8 mouse cellular contexts compared by ENCODE assay signal in the genomic region with DNA sequence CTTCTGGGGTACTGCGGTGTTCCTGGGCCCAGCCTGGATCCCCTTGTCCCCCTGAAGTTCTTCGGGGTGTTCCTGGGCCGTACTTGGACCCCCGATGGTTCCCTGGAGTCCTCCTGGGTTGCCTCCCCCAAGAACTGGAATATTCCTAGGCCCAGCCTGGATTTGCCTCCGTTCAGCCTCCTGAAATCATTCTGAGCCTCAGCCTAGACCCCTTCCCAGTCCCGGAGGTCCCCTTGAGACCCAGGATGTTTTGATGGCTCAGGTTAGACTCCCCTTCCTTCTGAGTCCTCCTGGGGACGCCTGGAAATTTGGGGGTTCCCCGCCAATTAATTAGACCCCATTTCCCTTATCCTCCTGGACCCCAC. TPM values are rescaled to one million over a fixed set of nuclear protein-coding genes. Genes with fewer than 3 reads are reported as not detected.
A peak's percentile ranks its signal among the peaks of the same experiment; 100 is the strongest.
DNase-seq lines count a peak whose midpoint lies in the region; ATAC-seq and TF ChIP-seq lines count a peak whose summit lies in the region.

No protein-coding gene starts in this region.

- 0 out of 2 replicates have a peak, but pooled peaks have one; percentile 1 for ATAC-seq in kidney, embryonic 15.5 days (replicated peaks; ENCODE audit: low FRiP score)
- peak; percentile 4; the same call in 1 of the 2 replicates for ATAC-seq in hindbrain, embryonic 15.5 days (ENCODE audit: low FRiP score, low read depth)
- peak; percentile 57 for ATAC-seq in midbrain, embryonic 15.5 days (replicated peaks)

- TF ChIP-seq CTCF in cortical plate, adult 2 months (IDR thresholded peaks at IDR 0.05; ENCODE audit: extremely low read depth, insufficient read depth, low read length), result no peak

- 11% methylated on average over 8 of the region's 8 CpGs for WGBS in kidney, embryonic 15.5 days
- 14% methylated on average over 8 of the region's 8 CpGs for WGBS in hindbrain, embryonic 15.5 days
- 21% methylated on average over 8 of the region's 8 CpGs for WGBS in midbrain, embryonic 15.5 days

- H3K36me3 ChIP-seq in kidney, embryonic 15.5 days, result no peaks in the 10 kb centered on the region
- H3K36me3 ChIP-seq in hindbrain, embryonic 15.5 days, result no peaks in the 10 kb centered on the region
- no peaks in the 10 kb centered on the region for H3K36me3 ChIP-seq in midbrain, embryonic 15.5 days (replicated peaks)

- peak overlapping the region; percentile 96 for H3K4me3 ChIP-seq in kidney, embryonic 15.5 days (replicated peaks)
- peak overlapping the region; percentile 89 for H3K4me3 ChIP-seq in cortical plate, adult 2 months (ENCODE audit: insufficient read depth, low read length)
- peak overlapping the region; percentile 84 for H3K4me3 ChIP-seq in hindbrain, embryonic 15.5 days
- peak overlapping the region; percentile 70 for H3K4me3 ChIP-seq in midbrain, embryonic 15.5 days

- TF ChIP-seq POLR2A in cortical plate, adult 2 months (IDR thresholded peaks at IDR 0.05; ENCODE audit: extremely low read depth, insufficient read depth, low read length), result no peak

- DNase-seq in kidney, adult 11 months, result no peak
- DNase-seq in right cerebral cortex, adult 2 months (ENCODE audit: low spot score in 2 of 2), result no peak
- DNase-seq in ovary, postnatal 36 days (ENCODE audit: low spot score), result no peak
- no peak for DNase-seq in embryo, embryonic 10.5 days (ENCODE audit: low spot score)

- peak overlapping the region; percentile 85 for H3K4me2 ChIP-seq in kidney, embryonic 15.5 days
- peak overlapping the region; percentile 67 for H3K4me2 ChIP-seq in hindbrain, embryonic 15.5 days
- H3K4me2 ChIP-seq in midbrain, embryonic 15.5 days, result peak overlapping the region; percentile 81

- peaks cover 63% of the 10 kb centered on the region for H3K4me1 ChIP-seq in kidney, embryonic 15.5 days
- H3K4me1 ChIP-seq in cortical plate, adult 2 months (ENCODE audit: control insufficient read depth, insufficient read depth, low read length), result peaks cover 9% of the 10 kb centered on the region
- H3K4me1 ChIP-seq in hindbrain, embryonic 15.5 days (replicated peaks), result peaks cover 33% of the 10 kb centered on the region
- H3K4me1 ChIP-seq in midbrain, embryonic 15.5 days, result peaks cover 30% of the 10 kb centered on the region

- H3K9ac ChIP-seq in kidney, embryonic 15.5 days, result peak overlapping the region; percentile 99
- H3K9ac ChIP-seq in hindbrain, embryonic 15.5 days, result peak overlapping the region; percentile 98
- peak overlapping the region; percentile 91 for H3K9ac ChIP-seq in midbrain, embryonic 15.5 days

- no peaks in the 10 kb centered on the region for H3K27me3 ChIP-seq in kidney, embryonic 15.5 days
- no peaks in the 10 kb centered on the region for H3K27me3 ChIP-seq in hindbrain, embryonic 15.5 days
- no peaks in the 10 kb centered on the region for H3K27me3 ChIP-seq in midbrain, embryonic 15.5 days (replicated peaks)

- H3K9me3 ChIP-seq in kidney, embryonic 15.5 days (replicated peaks), result no peaks in the 10 kb centered on the region
- no peaks in the 10 kb centered on the region for H3K9me3 ChIP-seq in hindbrain, embryonic 15.5 days
- no peaks in the 10 kb centered on the region for H3K9me3 ChIP-seq in midbrain, embryonic 15.5 days

- H3K27ac ChIP-seq in kidney, embryonic 15.5 days, result peak overlapping the region; percentile 90
- peak overlapping the region; percentile 90 for H3K27ac ChIP-seq in cortical plate, adult 2 months (ENCODE audit: insufficient read depth, low read length)
- peak overlapping the region; percentile 76 for H3K27ac ChIP-seq in hindbrain, embryonic 15.5 days (replicated peaks)
- peak overlapping the region; percentile 80 for H3K27ac ChIP-seq in midbrain, embryonic 15.5 days

RNA-seq across cellular contexts. Expression of gene Agpat3, which starts 0.4 kb away (rescaled TPM):
- polyA plus RNA-seq in kidney, embryonic 15.5 days (2015; fragmentation: Nextera tagmentation; extraction: Ambion mirVana), result 84.9 and 88.7 TPM in 2 replicates
- polyA plus RNA-seq in cortical plate, adult 2 months (2012; rRNA removed), result 241 and 251 TPM in 2 replicates
- 83.5 and 86.4 TPM in 2 replicates for polyA plus RNA-seq in hindbrain, embryonic 15.5 days (2015; fragmentation: Nextera tagmentation; extraction: Ambion mirVana)
- 73.4 and 77.7 TPM in 2 replicates for polyA plus RNA-seq in midbrain, embryonic 15.5 days (2015; fragmentation: Nextera tagmentation; extraction: Ambion mirVana)

Comparison
In these comparisons a context has a peak if more than half of its experiments do, and no peak if none do; other contexts are left out.
1. ATAC-seq: peak in every context shown above with its lines; median percentile 57 in midbrain, embryonic 15.5 days; 4 in hindbrain, embryonic 15.5 days; 1 in kidney, embryonic 15.5 days.